In genomic region chr11:116646771-116647170, GRCm38 (mm10) we compare ENCODE assay signal across 12 mouse cellular contexts. TPM values are rescaled to one million over a fixed set of nuclear protein-coding genes. Genes with fewer than 3 reads are reported as not detected.
DNase-seq lines count a peak whose midpoint lies in the region; ATAC-seq and TF ChIP-seq lines count a peak whose summit lies in the region.
"Had no signal": no experiment of that assay in that cellular context is flagged by ENCODE, and none has a peak within 500 bp of the region (broad histone marks: within the 10 kb centered on the region; RNA-seq: fewer than 3 reads in every experiment).

No protein-coding gene starts in this region.

- WGBS in kidney, adult 2 months = 87% methylated on average over 7 of the region's 7 CpGs
- 85% methylated on average over 7 of the region's 7 CpGs for WGBS in intestine, embryonic 16.5 days

- TF ChIP-seq POLR2A in kidney, adult 2 months (IDR thresholded peaks at IDR 0.05; ENCODE audit: low read depth, low read length) = no peak

- 0 out of 2 replicates have a peak overlapping the region, but pooled peaks have one; percentile 12 for H3K27ac ChIP-seq in kidney, adult 2 months (ENCODE audit: insufficient read depth, low read depth, low read length)
- H3K27ac ChIP-seq in intestine, embryonic 16.5 days (ENCODE audit: low read length) = peak overlapping the region; percentile 86
- H3K27ac ChIP-seq: forebrain, embryonic 13.5 days; midbrain, embryonic 12.5 days had no signal

- DNase-seq in cerebellum, postnatal 25 days = peak; percentile 7 to 11
- no peak for DNase-seq in cerebellum, adult 18-20 months
- DNase-seq in kidney, adult 2 months = no peak
- no peak for DNase-seq in kidney, adult 18-20 months
- no peak for DNase-seq in G1E (ENCODE audit: low spot score)
- DNase-seq in layer of hippocampus, postnatal 25 days (ENCODE audit: extremely low spot score in 1 of 2, low spot score in 1 of 2) = no peak
- no peak for DNase-seq in urinary bladder, postnatal 10 days (ENCODE audit: low spot score)

- H3K9ac ChIP-seq in intestine, embryonic 16.5 days (ENCODE audit: low read depth, low read length) = no peak overlapping the region; the same call in 1 of the 2 replicates
- H3K9ac ChIP-seq: forebrain, embryonic 13.5 days; lung, embryonic 14.5 days; midbrain, embryonic 12.5 days had no signal

- no peaks in the 10 kb centered on the region for H3K36me3 ChIP-seq in kidney, adult 2 months (ENCODE audit: control insufficient read depth, insufficient read depth, low read length)
- H3K36me3 ChIP-seq in G1E (replicated peaks) = no peaks in the 10 kb centered on the region
- no peaks in the 10 kb centered on the region for H3K36me3 ChIP-seq in intestine, embryonic 16.5 days (ENCODE audit: control insufficient read depth, insufficient read depth, low read length)
- H3K36me3 ChIP-seq: midbrain, embryonic 12.5 days had no signal

- TF ChIP-seq CTCF in kidney, adult 2 months (conservative IDR thresholded peaks at IDR 0.05; ENCODE audit: insufficient read depth, insufficient read length, low read depth, low read length) = no peak
- TF ChIP-seq CTCF in G1E (IDR thresholded peaks at IDR 0.05; ENCODE audit: low read depth, low read length) = no peak

- no peak overlapping the region for H3K4me3 ChIP-seq in kidney, adult 2 months (ENCODE audit: insufficient read depth, low read depth, low read length)
- peak overlapping the region; percentile 65; the same call in 1 of the 2 replicates for H3K4me3 ChIP-seq in G1E (ENCODE audit: low read depth, low read length)
- no peak overlapping the region for H3K4me3 ChIP-seq in intestine, embryonic 16.5 days (ENCODE audit: low read length)
- H3K4me3 ChIP-seq: forebrain, embryonic 13.5 days; midbrain, embryonic 12.5 days had no signal

- H3K4me1 ChIP-seq in kidney, adult 2 months (ENCODE audit: control insufficient read depth, insufficient read depth, low read length) = no peaks in the 10 kb centered on the region
- H3K4me1 ChIP-seq in G1E (ENCODE audit: insufficient read depth, low read depth, low read length) = peaks cover 60% of the 10 kb centered on the region
- H3K4me1 ChIP-seq in intestine, embryonic 16.5 days (ENCODE audit: control insufficient read depth, insufficient read depth, low read length) = peaks cover 31% of the 10 kb centered on the region

- no peak for ATAC-seq in G1E (ENCODE audit: extremely low read depth, insufficient number of reproducible peaks, low FRiP score, poor library complexity, severe bottlenecking)
- no peak for ATAC-seq in intestine, embryonic 16.5 days
- ATAC-seq: forebrain, embryonic 13.5 days; inflammation-experienced regulatory T-cells, adult 6 months had no signal

- H3K9me3 ChIP-seq in G1E (replicated peaks) = no peaks in the 10 kb centered on the region
- no peaks in the 10 kb centered on the region for H3K9me3 ChIP-seq in intestine, embryonic 16.5 days (ENCODE audit: control insufficient read depth, low read length)
- H3K9me3 ChIP-seq: forebrain, embryonic 13.5 days; midbrain, embryonic 12.5 days had no signal

- no peak overlapping the region for H3K4me2 ChIP-seq in intestine, embryonic 16.5 days (ENCODE audit: low read depth, low read length)
- H3K4me2 ChIP-seq: forebrain, embryonic 13.5 days; lung, embryonic 14.5 days; midbrain, embryonic 12.5 days had no signal

- no peaks in the 10 kb centered on the region for H3K27me3 ChIP-seq in kidney, adult 2 months (replicated peaks; ENCODE audit: control insufficient read depth, insufficient read depth, low read length)
- H3K27me3 ChIP-seq in G1E (ENCODE audit: insufficient read depth, low read length) = peaks cover 44% of the 10 kb centered on the region
- H3K27me3 ChIP-seq in intestine, embryonic 16.5 days (replicated peaks; ENCODE audit: control insufficient read depth, insufficient read depth, low read length) = 0 out of 2 replicates have a peak, but pooled peaks cover 1% of the 10 kb centered on the region

RNA-seq across cellular contexts. Expression of gene Prcd, which starts 6.6 kb away (rescaled TPM):
- polyA plus RNA-seq in kidney, adult 2 months (2012; rRNA removed) = 0.44 and 0.52 TPM in 2 replicates
- 2.6 and 4.3 TPM in 2 replicates for total RNA-seq in G1E (2014; fragmentation: Nextera tagmentation)
- total RNA-seq in G1E (2017) = 3.2 and 3.7 TPM in 2 replicates
- polyA plus RNA-seq in G1E (2012) = 1.5 and 1.9 TPM in 2 replicates
- polyA plus RNA-seq in intestine, embryonic 16.5 days (2015; fragmentation: Nextera tagmentation; extraction: Ambion mirVana) = 1.4 and 1.9 TPM in 2 replicates
- 1 to 10 TPM; 6.4 to 7.0 TPM for total RNA-seq in layer of hippocampus, postnatal 25 days (2021)
- polyA plus RNA-seq: inflammation-experienced regulatory T-cells, adult 6 months had no signal

RNA-seq across cellular contexts. Expression of gene Cygb, which starts 7.3 kb away (rescaled TPM):
- 16.2 and 21.0 TPM in 2 replicates for polyA plus RNA-seq in kidney, adult 2 months (2012; rRNA removed)
- total RNA-seq in G1E (2014; fragmentation: Nextera tagmentation) (not detected in 2 replicates), G1E (2017) (not detected in 2 replicates)
- polyA plus RNA-seq in G1E (2012) = 0.05 TPM in 1 of 2 replicates, not detected in the other
- polyA plus RNA-seq in intestine, embryonic 16.5 days (2015; fragmentation: Nextera tagmentation; extraction: Ambion mirVana) = 12.3 and 14.4 TPM in 2 replicates
- 10 to 100 TPM; 65.7 to 78.3 TPM for total RNA-seq in layer of hippocampus, postnatal 25 days (2021)

RNA-seq across cellular contexts. Expression of gene Rhbdf2, which starts 20.0 kb away (rescaled TPM):
- 18.0 and 19.1 TPM in 2 replicates for polyA plus RNA-seq in kidney, adult 2 months (2012; rRNA removed)
- total RNA-seq in G1E (2014; fragmentation: Nextera tagmentation) (2.5 and 5.6 TPM in 2 replicates), G1E (2017) (1.7 and 1.9 TPM in 2 replicates)
- polyA plus RNA-seq in G1E (2012) = 4.2 and 4.8 TPM in 2 replicates
- polyA plus RNA-seq in intestine, embryonic 16.5 days (2015; fragmentation: Nextera tagmentation; extraction: Ambion mirVana) = 10.8 and 11.9 TPM in 2 replicates
- total RNA-seq in layer of hippocampus, postnatal 25 days (2021) = 1 to 10 TPM; 1.1 to 1.8 TPM

Comparison
In these comparisons a context has a peak if more than half of its experiments do, and no peak if none do; other contexts are left out.
1. DNase-seq: peak in cerebellum, postnatal 25 days (2 of 2); none in cerebellum, adult 18-20 months (0 of 2), kidney, adult 2 months (single experiment), kidney, adult 18-20 months (single experiment), G1E (single experiment), layer of hippocampus, postnatal 25 days (0 of 2) and urinary bladder, postnatal 10 days (single experiment).
2. RNA of gene Cygb, which starts 7.3 kb away (polyA plus RNA-seq): 16.2 to 21.0 TPM in kidney, adult 2 months and 12.3 to 14.4 TPM in intestine, embryonic 16.5 days; 0.05 TPM in G1E; every median in the first group is over 10 times any median in the second.